In the genomic region with DNA sequence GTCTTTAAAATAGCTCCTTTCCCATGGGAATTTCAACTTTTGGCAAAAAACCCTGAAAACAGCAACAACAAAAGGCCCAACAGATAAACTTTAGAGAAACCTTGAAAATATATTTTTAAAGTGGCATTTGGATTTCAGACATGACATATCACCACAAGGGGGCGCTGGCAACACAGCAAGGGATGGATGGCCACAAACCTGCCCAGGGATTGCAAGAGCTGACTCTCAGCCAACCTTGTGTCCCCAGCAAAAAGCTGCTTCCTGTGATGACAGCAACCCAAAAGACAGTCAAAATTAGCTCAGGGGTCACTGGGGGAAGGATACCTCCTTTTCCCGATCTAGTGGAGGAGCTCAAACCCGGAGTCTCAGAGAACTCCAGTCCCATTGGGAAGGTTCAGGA, we compare ENCODE assay signal across 8 mouse cellular contexts. TPM values are rescaled to one million over a fixed set of nuclear protein-coding genes. Genes with fewer than 3 reads are reported as not detected.
A peak's percentile ranks its signal among the peaks of the same experiment; 100 is the strongest.
DNase-seq lines count a peak whose midpoint lies in the region; ATAC-seq and TF ChIP-seq lines count a peak whose summit lies in the region.

No protein-coding gene starts in this region.

- 8% methylated on average over 3 of the region's 3 CpGs for WGBS in hindbrain, embryonic 10.5 days
- 7% methylated on average over 3 of the region's 3 CpGs for WGBS in hindbrain, embryonic 12.5 days
- 14% methylated on average over 3 of the region's 3 CpGs for WGBS in intestine, postnatal 0 days
- WGBS in limb, embryonic 10.5 days: 9% methylated on average over 3 of the region's 3 CpGs
- WGBS in stomach, embryonic 15.5 days: 3% methylated on average over 3 of the region's 3 CpGs

- no peaks in the 10 kb centered on the region for H3K36me3 ChIP-seq in hindbrain, embryonic 10.5 days
- no peaks in the 10 kb centered on the region for H3K36me3 ChIP-seq in hindbrain, embryonic 12.5 days
- no peaks in the 10 kb centered on the region; the same call in 1 of the 2 replicates for H3K36me3 ChIP-seq in intestine, postnatal 0 days (ENCODE audit: control insufficient read depth, insufficient read depth)
- H3K36me3 ChIP-seq in limb, embryonic 10.5 days: no peaks in the 10 kb centered on the region
- H3K36me3 ChIP-seq in stomach, embryonic 15.5 days: no peaks in the 10 kb centered on the region

- no peak overlapping the region for H3K4me3 ChIP-seq in hindbrain, embryonic 10.5 days
- H3K4me3 ChIP-seq in hindbrain, embryonic 12.5 days: no peak overlapping the region
- H3K4me3 ChIP-seq in intestine, postnatal 0 days (ENCODE audit: low read depth, low read length): no peak overlapping the region
- no peak overlapping the region for H3K4me3 ChIP-seq in limb, embryonic 10.5 days
- no peak overlapping the region for H3K4me3 ChIP-seq in stomach, embryonic 15.5 days (replicated peaks)

- no peak for ATAC-seq in hindbrain, embryonic 12.5 days (ENCODE audit: low FRiP score)
- ATAC-seq in cerebellum, adult (ENCODE audit: insufficient number of reproducible peaks, low FRiP score, low TSS enrichment): peak; percentile 76
- no peak for ATAC-seq in intestine, postnatal 0 days
- no peak for ATAC-seq in stomach, embryonic 15.5 days (ENCODE audit: insufficient read depth, low FRiP score, low read depth)

- H3K27me3 ChIP-seq in hindbrain, embryonic 10.5 days (ENCODE audit: insufficient read depth, poor library complexity, severe bottlenecking): peaks cover 8% of the 10 kb centered on the region
- H3K27me3 ChIP-seq in hindbrain, embryonic 12.5 days: no peaks in the 10 kb centered on the region
- H3K27me3 ChIP-seq in intestine, postnatal 0 days (replicated peaks; ENCODE audit: control insufficient read depth, insufficient read depth, low read length): no peaks in the 10 kb centered on the region
- peaks cover 6% of the 10 kb centered on the region; the same call in 1 of the 2 replicates for H3K27me3 ChIP-seq in limb, embryonic 10.5 days (ENCODE audit: low read depth, poor library complexity, severe bottlenecking)
- H3K27me3 ChIP-seq in stomach, embryonic 15.5 days (replicated peaks): no peaks in the 10 kb centered on the region

- no peak overlapping the region for H3K9ac ChIP-seq in hindbrain, embryonic 12.5 days
- H3K9ac ChIP-seq in intestine, postnatal 0 days (ENCODE audit: low read depth, low read length): no peak overlapping the region
- no peak overlapping the region for H3K9ac ChIP-seq in stomach, embryonic 15.5 days

- H3K4me1 ChIP-seq in hindbrain, embryonic 10.5 days (replicated peaks): peaks cover 15% of the 10 kb centered on the region
- peaks cover 7% of the 10 kb centered on the region; the same call in 1 of the 2 replicates for H3K4me1 ChIP-seq in hindbrain, embryonic 12.5 days
- no peaks in the 10 kb centered on the region; the same call in 1 of the 2 replicates for H3K4me1 ChIP-seq in intestine, postnatal 0 days (replicated peaks; ENCODE audit: control insufficient read depth, insufficient read depth, low read length)
- peaks cover 26% of the 10 kb centered on the region for H3K4me1 ChIP-seq in limb, embryonic 10.5 days
- no peaks in the 10 kb centered on the region for H3K4me1 ChIP-seq in stomach, embryonic 15.5 days

- TF ChIP-seq CTCF in intestine, postnatal 0 days (IDR thresholded peaks at IDR 0.05; ENCODE audit: low read depth): peak; percentile 97

- no peak overlapping the region for H3K27ac ChIP-seq in hindbrain, embryonic 10.5 days
- H3K27ac ChIP-seq in hindbrain, embryonic 12.5 days: no peak overlapping the region
- H3K27ac ChIP-seq in intestine, postnatal 0 days (ENCODE audit: low read depth, low read length): no peak overlapping the region
- no peak overlapping the region for H3K27ac ChIP-seq in limb, embryonic 10.5 days
- no peak overlapping the region for H3K27ac ChIP-seq in stomach, embryonic 15.5 days

- peak; percentile 74 for DNase-seq in hindbrain, embryonic 10.5 days (ENCODE audit: low spot score)
- DNase-seq in forelimb bud, embryonic 11.5 days (ENCODE audit: low read depth, low spot score): peak; percentile 83
- DNase-seq in limb, embryonic 10.5 days (ENCODE audit: low spot score): peak; percentile 91
- peak; percentile 45 to 68 for DNase-seq in natural killer cell, adult 2 months (ENCODE audit: low spot score in 2 of 2)

- H3K9me3 ChIP-seq in hindbrain, embryonic 10.5 days: no peaks in the 10 kb centered on the region
- H3K9me3 ChIP-seq in hindbrain, embryonic 12.5 days (replicated peaks): no peaks in the 10 kb centered on the region
- no peaks in the 10 kb centered on the region for H3K9me3 ChIP-seq in intestine, postnatal 0 days (ENCODE audit: control insufficient read depth)
- H3K9me3 ChIP-seq in limb, embryonic 10.5 days (replicated peaks): no peaks in the 10 kb centered on the region
- no peaks in the 10 kb centered on the region for H3K9me3 ChIP-seq in stomach, embryonic 15.5 days

- no peak overlapping the region for H3K4me2 ChIP-seq in hindbrain, embryonic 12.5 days (replicated peaks)
- no peak overlapping the region for H3K4me2 ChIP-seq in intestine, postnatal 0 days (replicated peaks; ENCODE audit: low read depth)
- 0 out of 2 replicates have a peak overlapping the region, but pooled peaks have one; percentile 8 for H3K4me2 ChIP-seq in stomach, embryonic 15.5 days

RNA-seq across cellular contexts. Expression of a gene that starts 17.2 kb away (rescaled TPM):
- polyA plus RNA-seq in hindbrain, embryonic 10.5 days (2016; fragmentation: Nextera tagmentation; extraction: Ambion mirVana): 0.91 and 1.5 TPM in 2 replicates
- polyA plus RNA-seq in hindbrain, embryonic 12.5 days (2016; fragmentation: Nextera tagmentation; extraction: Ambion mirVana): 3.3 and 3.6 TPM in 2 replicates
- polyA plus RNA-seq in intestine, postnatal 0 days (2015; fragmentation: Nextera tagmentation; extraction: Ambion mirVana): 17.1 and 24.2 TPM in 2 replicates
- polyA plus RNA-seq in limb, embryonic 10.5 days (2016; fragmentation: Nextera tagmentation; extraction: Ambion mirVana): 0.72 and 1.1 TPM in 2 replicates
- 2.1 and 2.4 TPM in 2 replicates for polyA plus RNA-seq in stomach, embryonic 15.5 days (2015; fragmentation: Nextera tagmentation; extraction: Ambion mirVana)

RNA-seq across cellular contexts. Expression of a gene that starts 48.3 kb away (rescaled TPM):
- polyA plus RNA-seq in hindbrain, embryonic 10.5 days (2016; fragmentation: Nextera tagmentation; extraction: Ambion mirVana): 73.1 and 81.1 TPM in 2 replicates
- polyA plus RNA-seq in hindbrain, embryonic 12.5 days (2016; fragmentation: Nextera tagmentation; extraction: Ambion mirVana): 56.9 and 58.9 TPM in 2 replicates
- polyA plus RNA-seq in intestine, postnatal 0 days (2015; fragmentation: Nextera tagmentation; extraction: Ambion mirVana): 581 and 642 TPM in 2 replicates
- polyA plus RNA-seq in limb, embryonic 10.5 days (2016; fragmentation: Nextera tagmentation; extraction: Ambion mirVana): 80.6 and 86.0 TPM in 2 replicates
- 141 and 142 TPM in 2 replicates for polyA plus RNA-seq in stomach, embryonic 15.5 days (2015; fragmentation: Nextera tagmentation; extraction: Ambion mirVana)
